14 mouse cellular contexts compared by ENCODE assay signal in genomic region chr1:161907111-161907510, GRCm38 (mm10).
"Had no signal": no experiment of that assay in that cellular context is flagged by ENCODE, and none has a peak within 500 bp of the region (broad histone marks: within the 10 kb centered on the region; RNA-seq: fewer than 3 reads in every experiment).

No protein-coding gene starts in this region.

- H3K4me3 ChIP-seq: left cerebral cortex, adult 2 months; limb, embryonic 10.5 days; liver, embryonic 15.5 days; midbrain, embryonic 10.5 days; myocyte; neural tube, embryonic 12.5 days had no signal

- DNase-seq: lung, adult 2 months; lung, postnatal 4 days; midbrain, embryonic 14.5 days; right cerebral cortex, postnatal 4 days; spleen, adult 18-20 months; thymus, adult 18-20 months had no signal

- H3K9me3 ChIP-seq: limb, embryonic 10.5 days; liver, embryonic 15.5 days; midbrain, embryonic 10.5 days; neural tube, embryonic 12.5 days had no signal

- H3K4me1 ChIP-seq: limb, embryonic 10.5 days; liver, embryonic 15.5 days; midbrain, embryonic 10.5 days; neural tube, embryonic 12.5 days had no signal

- H3K36me3 ChIP-seq: limb, embryonic 10.5 days; liver, embryonic 15.5 days; midbrain, embryonic 10.5 days; neural tube, embryonic 12.5 days had no signal

- ATAC-seq: lung, postnatal 0 days had no signal

- H3K27me3 ChIP-seq: liver, embryonic 15.5 days; neural tube, embryonic 12.5 days had no signal

- H3K4me2 ChIP-seq: liver, embryonic 11.5 days; liver, embryonic 15.5 days; neural tube, embryonic 12.5 days had no signal

- H3K9ac ChIP-seq: liver, embryonic 15.5 days; neural tube, embryonic 12.5 days had no signal

- H3K27ac ChIP-seq: left cerebral cortex, adult 2 months; limb, embryonic 10.5 days; liver, embryonic 15.5 days; midbrain, embryonic 10.5 days; neural tube, embryonic 12.5 days had no signal
